8 mouse cellular contexts compared by ENCODE assay signal in the genomic region with DNA sequence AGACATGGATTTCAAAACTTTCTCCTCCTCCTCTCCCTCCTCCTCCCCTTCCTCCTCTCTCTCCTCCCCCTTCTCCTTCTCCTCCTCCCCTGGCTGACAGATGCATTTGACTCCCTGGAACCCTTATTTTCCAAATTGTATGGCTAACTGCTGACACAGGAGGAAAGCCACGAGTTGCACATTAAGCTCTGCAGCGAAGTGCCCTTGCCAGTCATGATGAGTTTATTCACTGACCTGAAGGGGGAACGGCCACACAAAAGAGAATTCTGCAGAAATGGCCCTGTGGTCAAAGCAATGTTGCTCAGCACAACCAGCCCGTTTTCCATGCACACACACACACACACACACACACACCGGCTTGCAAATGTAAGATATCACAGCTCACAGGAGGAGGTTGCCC.
A peak's percentile ranks its signal among the peaks of the same experiment; 100 is the strongest.
DNase-seq lines count a peak whose midpoint lies in the region; ATAC-seq and TF ChIP-seq lines count a peak whose summit lies in the region.

No protein-coding gene starts in this region.

- H3K4me1 ChIP-seq in liver, adult 2 months (ENCODE audit: control insufficient read depth, insufficient read depth, low read length): peaks cover 46% of the 10 kb centered on the region
- H3K4me1 ChIP-seq in intestine, embryonic 16.5 days (ENCODE audit: control insufficient read depth, insufficient read depth, low read length): peaks cover 57% of the 10 kb centered on the region

- 17% methylated on average over 5 of the region's 5 CpGs for WGBS in liver, adult 2 months
- 16% methylated on average over 5 of the region's 5 CpGs for WGBS in intestine, embryonic 16.5 days
- WGBS in macrophage (ENCODE audit: missing documents): 0% methylated on average over 5 of the region's 5 CpGs

- no peaks in the 10 kb centered on the region for H3K27me3 ChIP-seq in liver, adult 2 months (ENCODE audit: control insufficient read depth, insufficient read depth, low read length)
- H3K27me3 ChIP-seq in intestine, embryonic 16.5 days (replicated peaks; ENCODE audit: control insufficient read depth, insufficient read depth, low read length): no peaks in the 10 kb centered on the region

- no peak overlapping the region for H3K4me3 ChIP-seq in liver, adult 2 months (ENCODE audit: insufficient read depth, low read depth, low read length)
- H3K4me3 ChIP-seq in intestine, embryonic 16.5 days (ENCODE audit: low read length): no peak overlapping the region
- no peak overlapping the region for H3K4me3 ChIP-seq in macrophage (ENCODE audit: inconsistent target)

- peak overlapping the region; percentile 2; the same call in 1 of the 2 replicates for H3K4me2 ChIP-seq in intestine, embryonic 16.5 days (ENCODE audit: low read depth, low read length)

- peak overlapping the region; percentile 12 for H3K9ac ChIP-seq in liver, adult 2 months (ENCODE audit: low read depth, low read length)
- 0 out of 2 replicates have a peak overlapping the region, but pooled peaks have one; percentile 51 for H3K9ac ChIP-seq in intestine, embryonic 16.5 days (ENCODE audit: low read depth, low read length)

- TF ChIP-seq POLR2A in liver, adult 2 months (IDR thresholded peaks at IDR 0.05; ENCODE audit: extremely low read depth, insufficient read depth, low read length): no peak

- H3K79me2 ChIP-seq in liver, adult 2 months (ENCODE audit: control insufficient read depth, insufficient read depth, low read length): no peaks in the 10 kb centered on the region
- H3K79me2 ChIP-seq in macrophage (ENCODE audit: inconsistent target): no peaks in the 10 kb centered on the region

- peak; percentile 59 for DNase-seq in liver, adult 2 months (ENCODE audit: extremely low read depth, low read depth, low spot score)
- DNase-seq in liver: no peak
- DNase-seq in embryo, embryonic 10.5 days (ENCODE audit: low spot score): peak; percentile 47
- DNase-seq in cerebellum, adult 9-11 months: no peak
- no peak for DNase-seq in ovary, postnatal 10 days (ENCODE audit: low spot score)
- no peak for DNase-seq in cerebellum, postnatal 10 days

- peak overlapping the region; percentile 68 for H3K27ac ChIP-seq in liver, adult 2 months (replicated peaks; ENCODE audit: insufficient read depth, low read depth, low read length)
- H3K27ac ChIP-seq in intestine, embryonic 16.5 days (ENCODE audit: low read length): peak overlapping the region; percentile 90
- H3K27ac ChIP-seq in macrophage: peak overlapping the region; percentile 99

- ATAC-seq in intestine, embryonic 16.5 days: no peak

- H3K36me3 ChIP-seq in liver, adult 2 months (ENCODE audit: control insufficient read depth, insufficient read depth, low read length): no peaks in the 10 kb centered on the region
- no peaks in the 10 kb centered on the region for H3K36me3 ChIP-seq in intestine, embryonic 16.5 days (ENCODE audit: control insufficient read depth, insufficient read depth, low read length)
- no peaks in the 10 kb centered on the region for H3K36me3 ChIP-seq in macrophage (ENCODE audit: inconsistent target)

- no peaks in the 10 kb centered on the region for H3K9me3 ChIP-seq in intestine, embryonic 16.5 days (ENCODE audit: control insufficient read depth, low read length)

- TF ChIP-seq CTCF in liver, adult 2 months (IDR thresholded peaks at IDR 0.05; ENCODE audit: low read depth, low read length): no peak

Comparison
In these comparisons a context has a peak if more than half of its experiments do, and no peak if none do; other contexts are left out.
1. DNase-seq: peak in liver, adult 2 months (single experiment) and embryo, embryonic 10.5 days (single experiment); none in liver (single experiment), cerebellum, adult 9-11 months (single experiment), ovary, postnatal 10 days (single experiment) and cerebellum, postnatal 10 days (0 of 2).
2. Peak in every context shown above with its lines, with median percentiles within 50 percentile points of each other: H3K27ac ChIP-seq.